Mouse (Mus musculus) kidney, adult 2 months (tissue): ENCODE results near the gene Pax4.

Experiments
- CTCF ChIP-seq: fragments of 200-500 bp; conservative IDR thresholded peaks from 2 replicates; pipeline ENCODE4 v1.5.1; 2011; ENCODE audit warnings: low read depth, mild to moderate bottlenecking, control low read depth, low read length, moderate library complexity, mixed read lengths; ENCODE audit not compliant: insufficient read depth, insufficient read length
- POLR2A ChIP-seq: fragments of 200-500 bp; IDR thresholded peaks from one replicate; pipeline ENCODE4 v1.6.1; 2011; ENCODE audit warnings: low read depth, low read length, control low read depth

DNA sequence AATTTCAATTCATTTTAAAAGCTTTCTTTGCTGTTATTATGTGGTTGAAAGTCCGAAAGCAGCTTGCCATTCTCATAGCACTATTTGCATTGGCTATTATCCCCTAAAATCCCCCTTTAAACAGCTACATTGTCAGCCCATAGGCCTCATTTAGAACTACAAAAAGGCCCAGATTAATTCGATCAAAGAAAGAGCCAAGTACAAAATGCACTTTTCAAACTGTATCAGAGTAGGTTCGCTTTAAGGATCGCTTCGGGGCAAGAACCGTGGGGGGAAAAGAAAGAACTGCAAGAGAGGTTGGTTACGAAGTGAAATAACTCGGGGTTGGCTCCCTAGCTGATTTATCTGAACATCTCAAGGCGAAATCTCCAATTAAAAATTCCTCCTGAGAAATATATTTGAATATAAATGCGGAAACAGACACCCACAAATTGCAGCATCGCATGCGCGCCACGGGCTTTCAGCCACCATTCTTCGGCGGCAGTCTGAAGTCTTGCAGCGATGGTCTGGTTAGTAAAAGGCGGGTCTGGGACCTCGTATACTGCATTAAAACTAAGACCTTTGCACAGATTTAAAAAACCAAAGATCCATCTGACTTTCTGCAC lies 52.2 kb downstream of the Pax4 start:
- TF ChIP-seq CTCF (no peak), POLR2A (no peak)
